Comparison of ENCODE assay signal across 10 mouse cellular contexts in genomic region chr2:14543355-14543754, GRCm38 (mm10). TPM values are rescaled to one million over a fixed set of nuclear protein-coding genes. Genes with fewer than 3 reads are reported as not detected.
DNase-seq lines count a peak whose midpoint lies in the region; ATAC-seq lines count a peak whose summit lies in the region.
"Had no signal": no experiment of that assay in that cellular context is flagged by ENCODE, and none has a peak within 500 bp of the region (broad histone marks: within the 10 kb centered on the region; RNA-seq: fewer than 3 reads in every experiment).

No protein-coding gene starts in this region.

- DNase-seq in frontal cortex, postnatal 14 days (ENCODE audit: low spot score in 2 of 2), result no peak
- peak; percentile 30 to 32 for DNase-seq in kidney, postnatal 25 days
- no peak for DNase-seq in kidney, adult 11 months
- peak; percentile 93 for DNase-seq in adrenal gland, adult 8-10 months
- peak; percentile 76 for DNase-seq in lung, postnatal 14 days
- DNase-seq in B cell, adult 2 months, result no peak
- no peak for DNase-seq in cerebellum, adult 8-10 months
- DNase-seq: thymus, adult 2 months had no signal

- ATAC-seq in frontal cortex, adult (ENCODE audit: low TSS enrichment), result peak; percentile 57
- ATAC-seq: CD4-positive, CD25-positive, alpha-beta regulatory T cell, adult 4 months had no signal

RNA-seq across cellular contexts. Expression of gene Cacnb2, which starts 59.5 kb away (rescaled TPM):
- total RNA-seq in adrenal gland, adult 8-10 months (2022), result 10 to 100 TPM; 49.9 to 73.1 (median 57.5) TPM

Comparison
In these comparisons a context has a peak if more than half of its experiments do, and no peak if none do; other contexts are left out.
1. DNase-seq: peak in kidney, postnatal 25 days (2 of 2), adrenal gland, adult 8-10 months (single experiment) and lung, postnatal 14 days (single experiment); none in frontal cortex, postnatal 14 days (0 of 2), kidney, adult 11 months (single experiment), B cell, adult 2 months (0 of 2) and cerebellum, adult 8-10 months (single experiment).